Mouse (Mus musculus) stomach, embryonic 15.5 days (tissue): Measurements from ENCODE around the gene Fam81b. TPM values are rescaled to one million over a fixed set of nuclear protein-coding genes. Genes with fewer than 3 reads are reported as not detected.

Experiments
- ATAC-seq: fragments of 200-750 bp; cut with Nextera tagmentation; 2 replicates; pipeline ENCODE4 v1.8.0; 2017; ENCODE audit warnings: low read depth, moderate number of reproducible peaks, moderate TSS enrichment; ENCODE audit not compliant: insufficient read depth, low FRiP score
- H3K27ac ChIP-seq: fragments of 300-500 bp; sonication (generic); 2 replicates; pipeline ENCODE4 v1.5.1; 2015; ENCODE audit warnings: mild to moderate bottlenecking, inconsistent platforms
- H3K27me3 ChIP-seq: fragments of 300-500 bp; sonication (generic); replicated peaks from 2 replicates; pipeline ENCODE4 v1.6.1; 2015; ENCODE audit warnings: inconsistent platforms
- H3K36me3 ChIP-seq: fragments of 300-500 bp; sonication (generic); 2 replicates; pipeline ENCODE4 v1.6.1; 2015; ENCODE audit warnings: inconsistent platforms
- H3K4me1 ChIP-seq: fragments of 300-500 bp; sonication (generic); 2 replicates; pipeline ENCODE4 v1.6.1; 2015; ENCODE audit warnings: inconsistent platforms
- H3K4me2 ChIP-seq: fragments of 300-500 bp; sonication (generic); 2 replicates; pipeline ENCODE4 v1.6.1; 2015; ENCODE audit warnings: mild to moderate bottlenecking, inconsistent platforms
- H3K4me3 ChIP-seq: fragments of 300-500 bp; sonication (generic); replicated peaks from 2 replicates; pipeline ENCODE4 v1.5.1; 2015; ENCODE audit warnings: inconsistent platforms
- H3K9ac ChIP-seq: fragments of 300-500 bp; sonication (generic); 2 replicates; pipeline ENCODE4 v1.6.1; 2015; ENCODE audit warnings: inconsistent platforms
- H3K9me3 ChIP-seq: fragments of 300-500 bp; sonication (generic); 2 replicates; pipeline ENCODE4 v1.6.1; 2016; ENCODE audit warnings: inconsistent platforms
- WGBS: fragments of 180-500 bp; shearing (Covaris S2); methylation state at CpG from one replicate; pipeline ENCODE4 v1.1.7; 2015; 5-methylcytosine and 5-hydroxymethylcytosine counted together
- polyA plus RNA-seq: library from polyadenylated mRNA; unstranded; fragments of >200 nt; fragmentation: Nextera tagmentation; extraction: Ambion mirVana; gene quantifications from 2 replicates; pipeline ENCODE4 v1.2.1, GENCODE M21; 2015

The Fam81b gene
- polyA plus RNA-seq, 1 experiment from 2014 or later = not detected

GRCm38 (mm10) chr13:76264361-76265026 is 40.4 kb downstream of the Fam81b start:
- WGBS = 58% methylated on average over 5 of the region's 5 CpGs

GRCm38 (mm10) chr13:76258766-76259165 is 46.1 kb downstream of the Fam81b start:
- 68% methylated on average over 1 of the region's 1 CpGs for WGBS
- ATAC-seq = no peak
- Histone ChIP-seq H3K27me3 (no peaks in the 10 kb centered on the region), H3K9me3 (no peaks in the 10 kb centered on the region), H3K9ac (no peak overlapping the region), H3K4me2 (no peak overlapping the region), H3K27ac (no peak overlapping the region), H3K4me1 (no peaks in the 10 kb centered on the region), H3K4me3 (no peak overlapping the region), H3K36me3 (no peaks in the 10 kb centered on the region)

More at GRCm38 (mm10) chr13:76264361-76265026, 40.4 kb downstream of the Fam81b start:
- no peak overlapping the region for H3K9ac ChIP-seq
- no peaks in the 10 kb centered on the region for H3K4me1 ChIP-seq
- H3K4me3 ChIP-seq = no peak overlapping the region
- no peak overlapping the region for H3K4me2 ChIP-seq
- ATAC-seq = no peak
- H3K27me3 ChIP-seq = no peaks in the 10 kb centered on the region
- H3K9me3 ChIP-seq = no peaks in the 10 kb centered on the region
- no peak overlapping the region for H3K27ac ChIP-seq
- no peaks in the 10 kb centered on the region for H3K36me3 ChIP-seq

DNA sequence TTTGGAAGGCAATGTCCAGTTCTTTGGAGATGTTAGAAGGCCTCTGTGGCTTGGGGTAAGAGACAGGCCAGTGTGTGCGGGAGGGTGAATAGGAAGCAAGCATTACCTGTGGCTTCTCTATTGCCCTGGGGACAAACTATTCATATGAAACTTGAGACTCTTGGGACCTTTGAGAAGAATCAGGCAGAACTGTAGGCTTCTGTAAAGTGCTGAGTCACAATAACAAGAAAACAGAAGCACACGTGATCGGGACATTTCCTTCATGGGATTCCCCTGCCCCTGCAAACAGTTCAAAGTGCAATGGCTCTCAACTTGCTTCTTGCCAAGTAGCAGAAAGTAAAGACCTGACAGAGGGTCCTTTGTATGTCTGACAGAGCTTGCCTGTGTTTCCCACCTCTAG is 48.5 kb downstream of the Fam81b start:
- no peak overlapping the region for H3K27ac ChIP-seq
- 68% methylated on average over 3 of the region's 3 CpGs for WGBS
- H3K36me3 ChIP-seq = no peaks in the 10 kb centered on the region
- no peak for ATAC-seq
- H3K27me3 ChIP-seq = no peaks in the 10 kb centered on the region
- H3K9me3 ChIP-seq = no peaks in the 10 kb centered on the region
- no peak overlapping the region for H3K9ac ChIP-seq
- no peaks in the 10 kb centered on the region for H3K4me1 ChIP-seq
- no peak overlapping the region for H3K4me3 ChIP-seq
- H3K4me2 ChIP-seq = no peak overlapping the region

DNA sequence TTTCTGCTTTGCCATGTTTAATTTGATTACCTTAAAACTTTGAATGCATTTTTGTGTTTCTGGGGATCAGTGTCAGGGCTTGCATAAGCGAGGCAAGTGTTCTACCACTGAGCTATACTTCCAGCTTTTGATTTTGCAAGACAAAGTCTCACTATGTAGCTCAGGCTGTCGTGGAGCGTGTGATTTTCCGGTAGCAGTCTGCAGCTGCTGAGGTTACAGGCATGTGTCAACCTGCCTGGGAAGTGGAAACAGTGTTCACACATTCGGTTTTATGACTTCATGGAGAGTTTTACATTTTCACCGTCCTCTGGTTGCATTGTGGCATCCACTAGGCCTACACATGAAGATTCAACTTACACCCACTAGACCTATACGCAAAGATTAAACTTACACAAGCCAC is 54.8 kb downstream of the Fam81b start:
- Histone ChIP-seq H3K27ac (no peak overlapping the region), H3K9ac (no peak overlapping the region), H3K4me1 (no peaks in the 10 kb centered on the region), H3K9me3 (no peaks in the 10 kb centered on the region), H3K27me3 (no peaks in the 10 kb centered on the region), H3K4me2 (no peak overlapping the region), H3K4me3 (no peak overlapping the region), H3K36me3 (no peaks in the 10 kb centered on the region)
- no peak for ATAC-seq
- WGBS = 68% methylated on average over 7 of the region's 7 CpGs

DNA sequence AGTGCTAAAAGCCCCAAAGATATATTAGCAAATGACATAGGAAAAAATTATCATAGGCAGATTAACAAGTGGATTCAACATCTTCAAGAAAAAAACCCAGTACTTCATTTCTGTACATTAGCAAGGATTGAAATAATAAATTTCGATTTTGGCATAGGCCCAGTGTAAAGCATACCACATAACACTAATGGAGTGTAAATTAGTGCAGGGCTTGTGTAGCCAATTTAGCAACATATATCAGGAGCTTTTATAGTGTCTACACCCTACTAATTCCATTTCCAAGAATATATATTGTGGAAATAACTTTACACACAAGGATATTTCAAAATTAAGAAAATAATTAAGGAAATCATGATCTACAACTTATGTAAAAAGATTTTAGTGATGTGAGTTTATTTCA is 55.8 kb downstream of the Fam81b start:
- Histone ChIP-seq H3K4me3 (no peak overlapping the region), H3K4me2 (no peak overlapping the region), H3K4me1 (no peaks in the 10 kb centered on the region), H3K27me3 (no peaks in the 10 kb centered on the region), H3K36me3 (no peaks in the 10 kb centered on the region), H3K9ac (no peak overlapping the region), H3K9me3 (no peaks in the 10 kb centered on the region), H3K27ac (no peak overlapping the region)
- ATAC-seq = no peak
- WGBS = 56% methylated on average over 1 of the region's 1 CpGs

DNA sequence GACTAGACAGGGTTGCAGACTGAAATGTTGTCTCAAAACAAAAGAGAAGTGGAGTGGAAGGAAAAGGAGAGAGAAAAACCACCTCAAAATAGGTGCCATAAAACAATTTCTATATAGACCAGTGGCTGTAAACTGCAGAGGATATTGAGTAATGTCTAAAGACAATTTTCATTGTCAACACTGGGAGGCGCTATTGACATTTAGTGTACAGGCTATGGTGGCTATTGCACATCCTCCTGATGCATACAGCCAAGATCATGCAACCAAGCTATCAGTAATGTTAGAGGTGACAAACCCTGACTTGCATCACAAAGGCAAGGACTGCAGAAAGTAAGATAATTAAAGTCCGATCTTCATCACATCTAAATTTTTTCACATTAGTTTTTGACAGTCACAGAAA is 89.5 kb downstream of the Fam81b start:
- 43% methylated on average over 2 of the region's 2 CpGs for WGBS
- Histone ChIP-seq H3K9ac (no peak overlapping the region), H3K9me3 (no peaks in the 10 kb centered on the region), H3K36me3 (no peaks in the 10 kb centered on the region), H3K4me2 (no peak overlapping the region), H3K4me3 (no peak overlapping the region), H3K27ac (no peak overlapping the region), H3K4me1 (no peaks in the 10 kb centered on the region), H3K27me3 (no peaks in the 10 kb centered on the region)
- no peak; the same call in 1 of the 2 replicates for ATAC-seq

GRCm38 (mm10) chr13:76214928-76215327 is 89.9 kb downstream of the Fam81b start:
- no peak overlapping the region for H3K4me2 ChIP-seq
- ATAC-seq = no peak
- WGBS = 74% methylated on average over 2 of the region's 2 CpGs

DNA sequence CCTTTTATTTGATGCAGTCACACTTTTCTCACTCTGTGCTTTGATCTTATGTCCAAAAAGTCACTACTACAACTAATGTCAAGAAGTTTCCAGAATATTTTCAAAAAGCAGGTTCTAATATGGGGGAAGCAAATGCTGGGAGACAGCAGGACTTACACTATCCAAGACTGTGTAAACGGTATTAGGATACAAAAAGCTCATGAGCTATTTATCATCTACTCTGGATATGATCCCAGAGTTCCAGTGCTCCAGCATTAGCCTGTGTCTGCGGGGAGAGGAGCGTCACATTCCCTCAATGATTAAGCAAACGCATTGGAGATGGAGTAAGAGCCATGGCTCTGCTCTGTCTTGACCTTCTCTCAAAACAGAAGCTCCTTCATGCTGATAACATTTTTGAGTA is 104.9 kb downstream of the Fam81b start:
- Histone ChIP-seq H3K9ac (no peak overlapping the region), H3K9me3 (no peaks in the 10 kb centered on the region), H3K4me2 (no peak overlapping the region), H3K27me3 (no peaks in the 10 kb centered on the region), H3K36me3 (no peaks in the 10 kb centered on the region), H3K27ac (no peak overlapping the region), H3K4me3 (no peak overlapping the region), H3K4me1 (no peaks in the 10 kb centered on the region)
- no peak; the same call in 1 of the 2 replicates for ATAC-seq
- 58% methylated on average over 4 of the region's 4 CpGs for WGBS

More at GRCm38 (mm10) chr13:76214928-76215327, 89.9 kb downstream of the Fam81b start:
- H3K27me3 ChIP-seq = no peaks in the 10 kb centered on the region
- no peak overlapping the region for H3K9ac ChIP-seq
- no peaks in the 10 kb centered on the region for H3K4me1 ChIP-seq
- H3K4me3 ChIP-seq = no peak overlapping the region
- H3K27ac ChIP-seq = no peak overlapping the region
- H3K36me3 ChIP-seq = no peaks in the 10 kb centered on the region
- H3K9me3 ChIP-seq = no peaks in the 10 kb centered on the region

- Histone ChIP-seq H3K4me2 (no peak overlapping the region), H3K27ac (peak overlapping the region; percentile 19; the same call in 1 of the 2 replicates), H3K27me3 (no peaks in the 10 kb centered on the region), H3K36me3 (0 out of 2 replicates have a peak, but pooled peaks cover 7% of the 10 kb centered on the region), H3K4me1 (0 out of 2 replicates have a peak, but pooled peaks cover 3% of the 10 kb centered on the region), H3K9ac (no peak overlapping the region), H3K4me3 (no peak overlapping the region), H3K9me3 (no peaks in the 10 kb centered on the region)
- peak; percentile 50; the same call in 1 of the 2 replicates for ATAC-seq
- WGBS = 45% methylated on average over 3 of the region's 3 CpGs
Observed at GRCm38 (mm10) chr13:76197297-76197848, 107.5 kb downstream of the Fam81b start.

DNA sequence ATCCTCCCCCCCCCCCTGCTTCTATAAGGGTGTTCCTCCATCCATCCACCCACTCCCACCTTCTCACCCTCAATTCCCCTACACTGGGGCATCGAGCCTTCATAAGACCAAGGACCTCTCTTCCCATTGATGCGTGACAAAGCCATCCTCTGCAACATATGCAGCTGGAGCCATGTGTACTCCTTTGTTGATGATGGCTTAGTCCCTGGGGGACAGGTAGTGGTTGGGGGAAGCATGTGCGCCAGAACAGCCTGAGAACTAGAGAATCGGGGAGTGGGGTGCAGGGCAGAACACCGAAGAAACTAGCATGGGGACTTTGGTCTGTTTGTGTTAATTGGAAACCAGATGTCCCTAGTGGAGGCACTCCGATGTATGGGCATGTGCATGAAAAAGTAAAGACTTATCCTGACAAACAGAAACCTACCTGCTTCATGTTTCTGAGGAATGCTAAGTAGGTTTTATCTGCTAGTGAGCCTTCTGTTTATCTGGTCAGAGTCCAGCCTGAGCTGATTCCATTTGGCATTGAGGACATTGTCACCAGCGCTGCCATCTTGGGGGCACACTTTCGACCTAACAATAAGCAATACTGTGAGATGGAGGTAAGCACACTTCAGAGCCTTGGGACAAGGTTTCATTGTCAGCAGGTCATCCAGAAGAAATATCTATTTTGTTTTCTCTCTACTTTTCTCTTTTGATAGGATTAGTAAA is 109.3 kb downstream of the Fam81b start:
- ATAC-seq = no peak
- H3K4me3 ChIP-seq = no peak overlapping the region
- 93% methylated on average over 8 of the region's 8 CpGs for WGBS
- no peak overlapping the region for H3K9ac ChIP-seq
- H3K36me3 ChIP-seq = peaks cover 23% of the 10 kb centered on the region
- no peak overlapping the region for H3K4me2 ChIP-seq
- no peaks in the 10 kb centered on the region for H3K27me3 ChIP-seq
- 0 out of 2 replicates have a peak, but pooled peaks cover 3% of the 10 kb centered on the region for H3K4me1 ChIP-seq
- no peaks in the 10 kb centered on the region for H3K9me3 ChIP-seq
- H3K27ac ChIP-seq = no peak overlapping the region

GRCm38 (mm10) chr13:76194937-76195336 is 109.9 kb downstream of the Fam81b start:
- Histone ChIP-seq H3K9ac (no peak overlapping the region), H3K27me3 (no peaks in the 10 kb centered on the region), H3K36me3 (peaks cover 23% of the 10 kb centered on the region), H3K4me1 (0 out of 2 replicates have a peak, but pooled peaks cover 3% of the 10 kb centered on the region), H3K4me2 (no peak overlapping the region), H3K9me3 (no peaks in the 10 kb centered on the region), H3K27ac (no peak overlapping the region), H3K4me3 (no peak overlapping the region)
- ATAC-seq = no peak

GRCm38 (mm10) chr13:76190273-76190672 is 114.6 kb downstream of the Fam81b start:
- H3K4me2 ChIP-seq = no peak overlapping the region
- no peaks in the 10 kb centered on the region for H3K9me3 ChIP-seq
- no peaks in the 10 kb centered on the region for H3K27me3 ChIP-seq
- 0 out of 2 replicates have a peak, but pooled peaks cover 3% of the 10 kb centered on the region for H3K4me1 ChIP-seq
- no peak for ATAC-seq
- peaks cover 23% of the 10 kb centered on the region for H3K36me3 ChIP-seq
- no peak overlapping the region for H3K4me3 ChIP-seq
- no peak overlapping the region for H3K9ac ChIP-seq
- H3K27ac ChIP-seq = no peak overlapping the region
- 58% methylated on average over 3 of the region's 3 CpGs for WGBS
